Mouse (Mus musculus) heart, adult 8-10 months (tissue): ENCODE measurements around the gene Mical3. TPM values are rescaled to one million over a fixed set of nuclear protein-coding genes. Genes with fewer than 3 reads are reported as not detected.

Experiments used
- DNase-seq: peaks from one replicate; pipeline ENCODE4 v3.0.0; 2022; ENCODE audit warnings: low spot score
- total RNA-seq, 4 experiments: library from RNA; stranded (reverse); gene quantifications; 2 replicates each; pipeline ENCODE4 v1.2.4; 2022

The Mical3 gene
- total RNA-seq, 4 experiments from 2014 or later, result 112 to 130 (median 120) TPM

- DNase-seq, result no peak
These were observed 165.0 kb downstream of the Mical3 start for GRCm38 (mm10) chr6:120965814-120966213.

- DNase-seq, result no peak
These were observed 166.6 kb downstream of the Mical3 start for GRCm38 (mm10) chr6:120964179-120964578.

- no peak for DNase-seq
These were observed 170.3 kb downstream of the Mical3 start for GRCm38 (mm10) chr6:120960338-120961030.

GRCm38 (mm10) chr6:120957331-120957730 lies 173.5 kb downstream of the Mical3 start:
- no peak for DNase-seq

GRCm38 (mm10) chr6:120956259-120957161 lies 174.3 kb downstream of the Mical3 start:
- DNase-seq, result no peak

GRCm38 (mm10) chr6:120955215-120955614 lies 175.6 kb downstream of the Mical3 start:
- DNase-seq, result peak; percentile 34

GRCm38 (mm10) chr6:120954241-120954640 lies 176.6 kb downstream of the Mical3 start:
- DNase-seq, result no peak

- DNase-seq, result no peak
These were observed 178.3 kb downstream of the Mical3 start for GRCm38 (mm10) chr6:120952475-120952874.

GRCm38 (mm10) chr6:120951311-120951710 lies 179.5 kb downstream of the Mical3 start:
- no peak for DNase-seq

GRCm38 (mm10) chr6:120945510-120945909 lies 185.3 kb downstream of the Mical3 start:
- no peak for DNase-seq

- no peak for DNase-seq
These were observed 186.8 kb downstream of the Mical3 start for GRCm38 (mm10) chr6:120943964-120944363.

- no peak for DNase-seq
These were observed 187.2 kb downstream of the Mical3 start for GRCm38 (mm10) chr6:120943551-120943950.

GRCm38 (mm10) chr6:120943079-120943478 lies 187.7 kb downstream of the Mical3 start:
- no peak for DNase-seq

GRCm38 (mm10) chr6:120941575-120941974 lies 189.2 kb downstream of the Mical3 start:
- no peak for DNase-seq

- no peak for DNase-seq
These were observed 189.7 kb downstream of the Mical3 start for GRCm38 (mm10) chr6:120941084-120941481.

GRCm38 (mm10) chr6:120940446-120941083 lies 190.2 kb downstream of the Mical3 start:
- no peak for DNase-seq

GRCm38 (mm10) chr6:120939783-120940182 lies 191.0 kb downstream of the Mical3 start:
- DNase-seq, result no peak

GRCm38 (mm10) chr6:120938763-120939450 lies 191.9 kb downstream of the Mical3 start:
- DNase-seq, result no peak

GRCm38 (mm10) chr6:120937999-120938608 lies 192.7 kb downstream of the Mical3 start:
- no peak for DNase-seq

- DNase-seq, result no peak
These were observed 193.6 kb downstream of the Mical3 start for GRCm38 (mm10) chr6:120937104-120937617.

- no peak for DNase-seq
These were observed 196.6 kb downstream of the Mical3 start for GRCm38 (mm10) chr6:120934176-120934575.
